Comparison of ENCODE assay signal across 9 mouse cellular contexts in the genomic region with DNA sequence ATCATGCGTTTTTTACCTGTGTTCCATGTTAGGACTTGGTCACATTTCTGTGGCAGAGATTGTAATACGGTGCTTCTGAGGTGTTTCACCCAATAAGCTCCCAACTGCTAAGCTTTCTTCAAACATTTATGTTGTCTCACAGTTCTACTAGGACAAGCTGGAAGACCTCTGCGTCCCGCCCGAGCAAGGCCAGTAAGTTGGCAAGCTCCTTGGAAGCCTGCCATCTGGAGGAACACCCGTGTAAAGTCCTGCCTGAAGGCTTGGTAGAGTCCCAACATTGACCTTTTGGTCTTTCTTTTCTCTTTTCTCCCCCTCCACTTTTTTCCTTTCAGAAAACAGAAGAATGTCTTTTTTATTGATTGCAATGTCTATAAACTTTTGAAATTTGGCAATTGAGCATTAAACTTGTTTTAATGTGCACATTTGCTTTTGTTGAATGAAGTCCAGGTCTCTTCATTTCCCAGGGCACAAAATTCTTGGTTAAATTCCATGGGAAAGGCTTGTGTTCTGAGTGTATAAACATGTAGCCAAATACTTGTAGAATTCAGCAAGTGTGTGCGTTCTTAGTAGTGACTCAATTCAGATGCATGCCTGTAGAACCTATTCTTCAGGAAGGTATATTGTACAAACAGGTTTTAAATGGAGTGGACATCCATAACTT.
DNase-seq lines count a peak whose midpoint lies in the region; ATAC-seq and TF ChIP-seq lines count a peak whose summit lies in the region.
"Had no signal": no experiment of that assay in that cellular context is flagged by ENCODE, and none has a peak within 500 bp of the region (broad histone marks: within the 10 kb centered on the region; RNA-seq: fewer than 3 reads in every experiment).

No protein-coding gene starts in this region.

- TF ChIP-seq EP300 in liver, postnatal 0 days (IDR thresholded peaks at IDR 0.05; ENCODE audit: low read depth): no peak

- no peak for TF ChIP-seq POLR2A in cerebellum, adult 2 months (IDR thresholded peaks at IDR 0.05; ENCODE audit: borderline replicate concordance, insufficient read depth, low read length)

- intact Hi-C loops in heart, postnatal 25 days (cut with DNase I): no loop called here

- 0 out of 2 replicates have a peak, but pooled peaks have one; percentile 6 for TF ChIP-seq CTCF in liver, postnatal 0 days (IDR thresholded peaks at IDR 0.05; ENCODE audit: low read depth)
- TF ChIP-seq CTCF in cerebellum, adult 2 months (IDR thresholded peaks at IDR 0.05; ENCODE audit: borderline replicate concordance, insufficient read depth, low read depth, low read length): no peak

- H3K4me2 ChIP-seq in liver, postnatal 0 days (ENCODE audit: low read depth, low read length): no peak overlapping the region
- H3K4me2 ChIP-seq in liver, embryonic 11.5 days: no peak overlapping the region
- H3K4me2 ChIP-seq: liver, embryonic 13.5 days had no signal

- H3K27ac ChIP-seq in liver, postnatal 0 days (ENCODE audit: low read depth): no peak overlapping the region
- no peak overlapping the region for H3K27ac ChIP-seq in liver, embryonic 11.5 days (ENCODE audit: low read depth, low read length)
- no peak overlapping the region for H3K27ac ChIP-seq in cerebellum, adult 2 months (ENCODE audit: insufficient read depth, low read length)
- H3K27ac ChIP-seq: liver, embryonic 13.5 days had no signal

- H3K9me3 ChIP-seq in liver, postnatal 0 days (ENCODE audit: low read length): no peaks in the 10 kb centered on the region
- H3K9me3 ChIP-seq in liver, embryonic 11.5 days (ENCODE audit: control insufficient read depth, low read length): no peaks in the 10 kb centered on the region
- H3K9me3 ChIP-seq: liver, embryonic 13.5 days had no signal

- no peak overlapping the region for H3K4me3 ChIP-seq in liver, postnatal 0 days (ENCODE audit: low read depth, low read length)
- H3K4me3 ChIP-seq in liver, embryonic 11.5 days (ENCODE audit: low read depth, low read length): no peak overlapping the region
- H3K4me3 ChIP-seq in cerebellum, adult 2 months (replicated peaks; ENCODE audit: insufficient read depth, low read depth, low read length): no peak overlapping the region
- H3K4me3 ChIP-seq: erythroblast, embryonic 14.5 days; liver, embryonic 13.5 days had no signal

- no peak overlapping the region for H3K9ac ChIP-seq in liver, postnatal 0 days (replicated peaks)
- no peak overlapping the region for H3K9ac ChIP-seq in liver, embryonic 11.5 days (ENCODE audit: low read depth, low read length)
- H3K9ac ChIP-seq: liver, embryonic 13.5 days had no signal

- WGBS in liver, postnatal 0 days (ENCODE audit: insufficient replicate concordance): 72% methylated on average over 7 of the region's 7 CpGs
- 84% methylated on average over 7 of the region's 7 CpGs for WGBS in liver, embryonic 11.5 days
- 14% methylated on average over 7 of the region's 7 CpGs for WGBS in cerebellum, adult 2 months

- no peaks in the 10 kb centered on the region for H3K36me3 ChIP-seq in liver, postnatal 0 days (replicated peaks; ENCODE audit: insufficient read depth, low read length)
- H3K36me3 ChIP-seq in liver, embryonic 11.5 days (ENCODE audit: control insufficient read depth, insufficient read depth, low read length): no peaks in the 10 kb centered on the region
- H3K36me3 ChIP-seq: liver, embryonic 13.5 days had no signal

- no peak for ATAC-seq in liver, postnatal 0 days
- ATAC-seq in liver, embryonic 11.5 days (replicated peaks; ENCODE audit: low FRiP score): no peak

- DNase-seq in liver, postnatal 0 days: peak; percentile 19
- DNase-seq in liver, embryonic 11.5 days (ENCODE audit: low spot score): no peak
- DNase-seq in cerebellum, adult 2 months: peak; percentile 72 to 84
- DNase-seq in heart, postnatal 25 days (ENCODE audit: low spot score): peak; percentile 14
- DNase-seq in lung, postnatal 36 days: peak; percentile 77
- DNase-seq in neural tube, embryonic 10.5 days (ENCODE audit: extremely low spot score, low spot score): no peak
- no peak for DNase-seq in spleen, adult 12 weeks (ENCODE audit: low spot score)
- DNase-seq: liver, embryonic 13.5 days had no signal

- H3K4me1 ChIP-seq in liver, postnatal 0 days (ENCODE audit: insufficient read depth): 0 out of 2 replicates have a peak, but pooled peaks cover 3% of the 10 kb centered on the region
- H3K4me1 ChIP-seq in liver, embryonic 11.5 days (replicated peaks; ENCODE audit: control insufficient read depth, insufficient read depth, low read length): no peaks in the 10 kb centered on the region
- H3K4me1 ChIP-seq in cerebellum, adult 2 months (ENCODE audit: control insufficient read depth, insufficient read depth, low read length): peaks cover 7% of the 10 kb centered on the region; the same call in 1 of the 2 replicates
- H3K4me1 ChIP-seq: liver, embryonic 13.5 days had no signal

- H3K27me3 ChIP-seq in liver, postnatal 0 days (ENCODE audit: insufficient read depth, low read length): no peaks in the 10 kb centered on the region
- H3K27me3 ChIP-seq in liver, embryonic 11.5 days (replicated peaks; ENCODE audit: control insufficient read depth, insufficient read depth, low read length): no peaks in the 10 kb centered on the region
- no peaks in the 10 kb centered on the region for H3K27me3 ChIP-seq in cerebellum, adult 2 months (ENCODE audit: control insufficient read depth, insufficient read depth, low read length)
- H3K27me3 ChIP-seq: liver, embryonic 13.5 days had no signal

Comparison
In these comparisons a context has a peak if more than half of its experiments do, and no peak if none do; other contexts are left out.
1. DNase-seq: peak in liver, postnatal 0 days (single experiment), cerebellum, adult 2 months (2 of 2), heart, postnatal 25 days (single experiment) and lung, postnatal 36 days (single experiment); none in liver, embryonic 11.5 days (single experiment), neural tube, embryonic 10.5 days (single experiment) and spleen, adult 12 weeks (single experiment).